Mouse (Mus musculus) erythroid progenitor cell, adult 5-6 weeks (primary cell): ENCODE measurements around the gene Jpt2. TPM values are rescaled to one million over a fixed set of nuclear protein-coding genes. Genes with fewer than 3 reads are reported as not detected.
"Not testable (repeated sequence)": the region's sequence is repeated elsewhere in the genome, so short reads cannot be mapped to it uniquely, and the experiment has no call there.

Source experiments
- ATAC-seq: replicated peaks from 2 replicates; pipeline ENCODE4 v1.8.0; 2016; ENCODE audit warnings: moderate number of reproducible peaks, mild to moderate bottlenecking, moderate TSS enrichment, inconsistent platforms; ENCODE audit not compliant: poor library complexity, low FRiP score, severe bottlenecking
- total RNA-seq, 2 experiments: library from RNA; stranded (forward) in 1 of 2; stranded (reverse) in 1 of 2; fragments of 150-400 nt in 1 of 2; fragments of 186-747, 209-891 nt in 1 of 2; gene quantifications; 2 replicates each; pipeline versions ENCODE4 v1.2.3 to v1.2.4; 2015 to 2017; ENCODE audit warnings: low replicate concordance in 2 of 2

Gene Jpt2
- 33.2 and 39.0 TPM in 2 replicates for total RNA-seq (2015; ENCODE audit: low replicate concordance)
- 21.4 and 25.6 TPM in 2 replicates for total RNA-seq (2017; ENCODE audit: low replicate concordance)

DNA sequence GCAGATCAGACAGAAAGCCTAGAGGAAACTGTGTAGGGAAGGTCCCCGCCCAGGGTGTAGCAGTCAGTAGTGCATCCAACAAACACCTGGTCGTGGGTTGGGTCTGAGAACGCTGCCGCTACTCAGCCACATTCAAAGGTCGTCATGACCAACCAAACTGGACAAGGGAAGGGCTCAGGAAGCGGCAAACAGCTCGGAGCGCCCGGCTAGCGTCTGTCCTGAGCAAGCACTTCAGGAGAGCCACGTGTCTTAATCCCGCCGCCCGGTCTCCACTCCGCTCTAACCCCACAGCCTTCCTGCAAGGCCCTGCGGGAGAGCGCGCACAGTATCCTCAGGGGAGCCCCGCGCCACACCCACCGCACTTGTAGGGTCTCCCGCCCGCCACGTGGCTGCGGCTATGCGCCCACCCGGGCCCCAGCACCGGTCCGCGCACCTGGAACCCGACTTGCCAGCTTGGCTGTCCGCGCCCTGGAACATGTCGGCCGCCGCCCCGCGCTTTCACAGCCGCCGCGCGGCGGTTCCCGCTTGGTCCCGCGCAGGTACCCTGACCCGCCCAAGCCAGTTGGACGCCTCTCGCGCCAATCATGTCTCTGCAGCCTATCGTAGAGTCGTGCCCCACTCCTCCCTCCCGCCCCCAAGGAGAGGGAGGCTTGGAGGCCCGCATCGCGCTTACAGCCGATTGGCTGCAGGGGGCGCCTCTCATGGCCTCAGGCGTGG, at the start of gene Jpt2:
TSS of gene Jpt2 (minus strand) at position 555 of the 717 bp plus-strand sequence.
- ATAC-seq = peak; percentile 97

GRCm38 (mm10) chr17:25007480-25007879, 47.0 kb upstream of the Jpt2 start:
- no peak for ATAC-seq

GRCm38 (mm10) chr17:25005102-25005501, 44.6 kb upstream of the Jpt2 start:
- ATAC-seq = no peak

GRCm38 (mm10) chr17:24994721-24995120, 34.2 kb upstream of the Jpt2 start:
- ATAC-seq = no peak

DNA sequence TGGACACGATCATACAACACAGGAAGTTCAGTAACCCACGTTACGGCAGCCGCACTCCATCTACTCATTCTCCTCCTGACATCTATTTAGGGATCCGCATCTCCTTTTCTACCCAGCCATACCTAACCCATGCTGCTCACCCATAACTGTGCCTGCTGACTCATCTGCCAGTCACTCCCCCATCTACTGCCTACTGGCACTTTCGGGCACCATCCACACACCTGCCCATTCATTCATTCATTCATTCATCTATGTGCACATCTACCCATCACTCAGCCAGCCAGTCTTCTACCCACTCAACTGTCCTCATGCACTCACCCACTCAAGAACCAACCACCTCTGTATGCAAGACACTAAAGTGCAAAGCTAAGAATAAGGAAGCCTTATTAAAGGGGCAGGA, 26.7 kb upstream of the Jpt2 start:
- ATAC-seq = no peak

- ATAC-seq = peak; percentile 28
Observed at GRCm38 (mm10) chr17:24960852-24961715, 595 bp upstream of the Jpt2 start.

DNA sequence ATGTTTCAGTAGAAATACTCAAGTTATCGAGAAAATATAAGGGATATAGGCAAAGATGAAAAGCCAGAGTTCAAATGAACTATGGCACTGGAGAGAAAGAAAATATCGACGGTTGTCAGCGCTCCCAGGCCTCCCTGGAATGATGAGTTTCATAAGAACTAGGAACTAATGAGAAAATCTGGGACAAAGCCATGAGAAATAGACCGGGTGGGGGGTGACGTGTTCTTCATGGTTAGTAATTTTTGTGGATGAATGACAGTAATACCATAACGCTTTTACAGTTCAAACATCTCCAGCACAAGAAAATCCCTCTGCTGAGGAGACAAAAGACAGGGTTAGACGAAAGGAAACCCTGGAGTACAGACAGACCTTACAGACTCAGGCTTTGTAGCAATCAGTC, 1.1 kb downstream of the Jpt2 start:
- no peak for ATAC-seq

- ATAC-seq = no peak
Observed at GRCm38 (mm10) chr17:24953291-24953690, 7.2 kb downstream of the Jpt2 start.

DNA sequence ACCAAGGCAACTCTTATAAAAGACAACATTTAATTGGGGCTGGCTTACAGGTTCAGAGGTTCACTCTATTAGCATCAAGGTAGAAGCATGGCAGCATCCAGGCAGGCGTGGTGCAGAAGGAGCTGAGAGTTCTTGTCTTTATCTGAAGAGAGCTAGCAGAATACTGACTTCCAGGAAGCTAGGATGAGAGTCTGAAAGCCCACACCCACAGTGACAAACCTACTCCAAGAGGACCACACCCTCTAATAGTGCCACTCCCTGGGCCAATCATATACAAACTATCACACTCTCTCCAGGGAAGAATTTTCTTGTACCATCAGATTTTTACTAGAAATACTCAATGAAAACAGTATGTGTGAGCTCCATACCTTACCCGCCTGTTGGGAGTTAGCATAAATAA, 9.8 kb downstream of the Jpt2 start:
- ATAC-seq = no peak; the same call in 1 of the 2 replicates

- ATAC-seq = no peak
Observed at GRCm38 (mm10) chr17:24948204-24948603, 12.3 kb downstream of the Jpt2 start.

- ATAC-seq = not testable (repeated sequence)
Observed at GRCm38 (mm10) chr17:24943589-24943988, 16.9 kb downstream of the Jpt2 start.

DNA sequence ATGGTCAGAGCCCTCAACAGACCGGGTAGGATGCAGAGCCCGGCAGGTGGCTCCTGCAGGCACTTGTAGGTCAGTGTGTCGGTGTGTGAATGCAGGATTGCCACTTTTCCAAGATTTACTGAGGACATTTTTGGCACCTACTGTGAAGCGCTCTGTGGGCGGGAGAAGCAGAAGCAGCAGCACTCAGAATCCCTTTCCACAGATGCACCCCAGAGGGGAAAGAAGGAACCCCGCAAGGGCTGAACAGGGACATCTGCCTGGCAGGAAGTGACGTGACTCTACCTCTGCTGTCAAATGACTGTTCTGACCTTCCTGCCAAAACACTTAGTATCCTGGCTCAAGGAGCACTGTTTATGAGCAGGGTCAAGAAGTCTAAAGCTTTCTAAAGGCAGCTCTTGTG, 17.5 kb downstream of the Jpt2 start:
- no peak for ATAC-seq

GRCm38 (mm10) chr17:24942453-24942852, 18.0 kb downstream of the Jpt2 start:
- peak; percentile 84 for ATAC-seq

DNA sequence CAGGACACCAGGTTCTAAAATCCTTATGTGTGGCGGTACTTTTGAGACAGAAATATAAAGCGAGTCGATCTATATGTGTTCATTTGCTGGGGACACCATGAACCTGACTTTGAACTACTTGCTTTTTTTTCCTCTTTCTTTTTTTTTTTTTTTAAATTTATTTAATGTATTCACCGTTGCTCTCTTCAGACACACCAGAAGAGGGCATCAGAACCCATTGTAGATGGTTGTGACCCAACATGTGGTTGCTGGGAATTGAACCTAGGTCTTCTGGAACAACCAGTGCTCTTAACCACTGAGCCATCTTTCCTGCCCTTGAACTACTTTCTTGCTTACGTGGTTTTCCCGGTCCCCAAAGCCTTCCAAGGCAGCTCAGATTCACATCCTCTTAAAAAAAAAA, 23.2 kb downstream of the Jpt2 start:
- no peak; the same call in 1 of the 2 replicates for ATAC-seq

GRCm38 (mm10) chr17:24936259-24937237, 23.9 kb downstream of the Jpt2 start, which contains the start of gene Mapk8ip3:
Mapk8ip3 (minus strand) TSS chr17:24936977.
- peak; percentile 95 for ATAC-seq

DNA sequence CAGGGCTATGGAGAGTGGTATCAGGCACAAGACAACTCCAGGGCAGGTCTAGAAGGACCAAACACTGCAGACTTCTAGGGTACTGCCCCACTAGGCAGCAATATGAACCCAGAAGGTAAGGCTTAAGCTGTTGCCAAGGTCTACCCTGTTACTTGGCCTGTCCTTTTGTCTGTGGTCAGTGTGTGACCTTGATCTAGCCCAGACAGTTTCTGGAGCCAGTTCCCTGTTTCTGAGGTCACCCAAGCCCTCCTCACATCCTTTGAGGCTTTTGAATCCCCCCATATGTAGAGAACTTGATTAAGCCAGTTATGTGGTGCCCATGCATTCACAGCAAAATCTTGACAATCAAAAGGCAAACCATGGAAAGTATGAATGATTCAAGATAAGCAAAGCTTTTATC, 24.8 kb downstream of the Jpt2 start:
- no peak for ATAC-seq

DNA sequence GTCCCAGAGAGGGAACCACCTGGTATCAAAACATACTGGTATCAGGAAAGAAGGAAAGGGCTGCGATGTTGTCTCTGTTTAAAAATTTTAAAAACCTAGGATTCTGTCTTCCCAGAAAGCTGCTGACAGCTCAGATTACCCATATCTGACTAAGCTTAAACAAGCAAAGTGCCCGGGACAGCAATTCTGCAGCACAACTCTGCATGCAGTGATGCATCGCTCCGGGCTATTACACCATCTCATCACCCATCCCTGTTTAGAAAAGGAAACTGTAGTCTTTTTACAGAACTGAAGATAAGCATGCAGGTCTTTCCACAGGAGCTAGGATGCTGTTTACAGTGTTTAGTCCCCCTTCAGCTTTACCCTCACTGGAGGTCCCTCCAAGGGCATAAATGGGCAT, 25.6 kb downstream of the Jpt2 start:
- no peak for ATAC-seq

DNA sequence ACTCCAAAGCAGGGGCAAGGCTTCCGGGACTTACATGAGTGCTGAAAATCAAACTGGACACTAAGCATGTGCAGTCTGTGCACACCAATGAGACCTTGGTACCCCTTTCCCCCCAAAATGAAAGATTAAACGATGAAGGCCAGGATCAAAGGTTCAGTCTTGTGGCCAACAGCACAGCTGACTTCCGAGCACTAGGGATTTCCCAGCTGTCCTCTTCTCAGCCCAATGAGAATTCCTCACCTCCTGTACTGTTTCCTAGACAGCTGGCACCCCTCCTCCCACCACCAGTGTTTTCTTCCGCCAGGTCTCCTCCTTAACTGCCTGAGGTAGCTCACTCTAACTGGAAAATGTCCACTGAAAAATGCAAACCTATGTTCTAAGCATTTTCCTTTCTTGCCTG, 27.3 kb downstream of the Jpt2 start:
- ATAC-seq = no peak

- no peak for ATAC-seq
Observed at GRCm38 (mm10) chr17:24932431-24932830, 28.1 kb downstream of the Jpt2 start.

- no peak for ATAC-seq
Observed at GRCm38 (mm10) chr17:24929506-24929905, 31.0 kb downstream of the Jpt2 start.
